Mouse (Mus musculus) liver, postnatal 0 days (tissue): Measurements from ENCODE around the gene Arhgef19.

Experiments used
- CTCF ChIP-seq: sonication (generic); IDR thresholded peaks from 2 replicates; pipeline ENCODE4 v1.5.1; 2016; ENCODE audit warnings: antibody characterized with exemption, low read depth
- EP300 ChIP-seq: IDR thresholded peaks from 2 replicates; pipeline ENCODE4 v1.6.1; 2016; ENCODE audit warnings: antibody characterized with exemption, low read depth, mild to moderate bottlenecking

DNA sequence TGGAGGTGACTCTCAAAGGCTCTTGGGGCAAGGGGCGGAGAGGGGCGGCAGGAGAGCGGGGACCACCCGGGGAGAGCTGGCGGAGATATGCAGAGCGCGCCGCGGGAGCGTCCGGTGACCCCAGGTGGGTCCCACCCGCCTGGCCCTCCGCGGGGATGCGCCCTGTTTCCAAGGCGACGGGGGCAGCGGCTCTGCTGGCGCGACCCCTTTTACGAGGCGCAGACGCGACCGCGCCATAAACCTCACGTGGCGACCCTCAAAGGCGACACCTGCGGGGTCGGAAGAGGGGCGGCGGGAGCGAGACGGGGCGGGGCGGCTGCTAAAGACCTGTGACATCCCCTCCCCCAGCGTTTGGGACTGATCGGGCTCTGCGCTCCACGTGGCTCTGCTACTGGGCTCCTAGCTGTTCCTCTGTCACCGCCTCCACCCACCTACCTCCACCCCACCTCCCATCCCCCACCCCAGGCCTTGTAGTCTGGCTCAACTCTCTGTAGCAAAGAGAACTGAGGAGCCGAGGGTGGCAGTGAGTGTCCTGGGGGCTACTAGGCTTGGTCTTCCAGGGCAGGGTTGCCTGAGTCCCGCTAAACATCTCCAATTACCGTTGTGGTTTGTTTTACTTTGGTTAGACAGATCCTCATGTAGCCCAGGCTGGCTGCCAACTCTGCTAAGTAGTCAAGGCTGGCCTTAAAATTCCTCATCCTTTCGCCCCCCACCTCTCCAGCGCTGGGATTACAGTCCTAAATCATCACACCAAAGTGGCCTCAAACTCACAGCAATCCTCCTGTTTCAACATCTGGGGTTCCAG is 52.5 kb downstream of the Arhgef19 start:
- TF ChIP-seq CTCF (no peak), EP300 (no peak)
